Mouse (Mus musculus): ENCODE measurements around the gene Afmid.
A peak's percentile ranks its signal among the peaks of the same experiment; 100 is the strongest.
"Not testable (repeated sequence)": the region's sequence is repeated elsewhere in the genome, so short reads cannot be mapped to it uniquely, and the experiment has no call there.

Gene Afmid

GRCm38 (mm10) chr11:117824060-117824969 lies 1.4 kb upstream of the Afmid start:
- peak; percentile 71 to 82 for DNase-seq (ENCODE audit: low spot score in 2 of 2)

DNA sequence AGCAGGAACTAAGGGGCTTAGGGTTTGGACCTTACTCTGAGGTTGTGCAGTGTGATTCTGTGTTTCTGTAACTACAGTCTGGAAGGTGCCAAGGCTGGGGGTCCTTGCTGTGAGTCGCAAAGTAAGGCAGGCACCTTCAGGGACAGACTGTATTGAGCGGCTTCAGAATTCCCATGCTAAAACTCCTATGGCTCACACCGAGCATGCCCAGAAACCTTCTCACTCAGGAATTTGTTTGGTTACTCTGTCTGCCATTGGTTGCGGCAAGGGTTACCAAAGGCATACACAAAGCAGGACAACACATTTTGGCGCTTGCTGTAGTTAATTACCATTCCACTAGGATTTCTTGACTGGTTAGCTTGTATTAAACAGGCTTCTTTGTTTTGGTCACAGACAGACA lies 440 bp downstream of the Afmid start:
- DNase-seq (ENCODE audit: low spot score in 2 of 2): no peak

DNA sequence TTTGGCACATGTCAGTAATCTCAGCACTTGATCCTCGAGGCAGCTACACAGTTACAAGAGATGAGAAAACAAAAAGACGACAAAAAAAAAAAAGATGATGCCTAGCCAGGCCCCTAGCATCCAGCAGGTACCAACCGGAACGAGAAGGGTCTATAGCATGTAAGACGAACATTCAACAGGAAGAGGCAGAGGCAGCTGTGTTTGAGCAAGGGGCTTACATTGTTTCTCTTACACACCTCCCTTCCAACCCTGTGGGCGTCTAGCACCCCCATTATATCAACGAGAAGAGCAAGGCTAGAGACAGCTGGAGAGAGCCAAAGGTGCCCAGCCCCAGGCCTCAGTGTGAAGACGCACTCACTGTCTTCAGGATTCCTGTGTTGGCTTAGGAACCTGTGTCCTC lies 1.2 kb downstream of the Afmid start:
- no peak for DNase-seq (ENCODE audit: low spot score in 2 of 2)

DNA sequence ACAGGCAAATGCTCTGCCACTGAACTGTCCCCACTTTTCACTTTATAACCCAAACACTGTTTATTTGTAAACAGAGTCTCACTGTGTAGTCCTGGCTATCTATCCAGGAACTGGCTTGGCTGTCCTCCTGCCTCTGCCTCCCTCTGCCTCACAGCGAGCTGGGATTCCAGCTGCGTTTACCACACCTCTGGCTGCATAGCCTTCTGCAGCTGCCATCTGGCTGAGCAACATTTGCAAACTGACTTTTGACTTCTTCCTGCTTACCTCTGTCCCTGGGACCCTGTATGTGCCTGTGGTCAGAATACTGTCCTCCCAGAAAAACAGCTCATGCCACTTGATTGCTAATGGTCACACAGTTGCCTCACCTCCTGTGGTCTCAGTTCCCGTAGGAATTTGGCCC lies 1.7 kb downstream of the Afmid start:
- no peak for DNase-seq (ENCODE audit: low spot score in 2 of 2)

DNA sequence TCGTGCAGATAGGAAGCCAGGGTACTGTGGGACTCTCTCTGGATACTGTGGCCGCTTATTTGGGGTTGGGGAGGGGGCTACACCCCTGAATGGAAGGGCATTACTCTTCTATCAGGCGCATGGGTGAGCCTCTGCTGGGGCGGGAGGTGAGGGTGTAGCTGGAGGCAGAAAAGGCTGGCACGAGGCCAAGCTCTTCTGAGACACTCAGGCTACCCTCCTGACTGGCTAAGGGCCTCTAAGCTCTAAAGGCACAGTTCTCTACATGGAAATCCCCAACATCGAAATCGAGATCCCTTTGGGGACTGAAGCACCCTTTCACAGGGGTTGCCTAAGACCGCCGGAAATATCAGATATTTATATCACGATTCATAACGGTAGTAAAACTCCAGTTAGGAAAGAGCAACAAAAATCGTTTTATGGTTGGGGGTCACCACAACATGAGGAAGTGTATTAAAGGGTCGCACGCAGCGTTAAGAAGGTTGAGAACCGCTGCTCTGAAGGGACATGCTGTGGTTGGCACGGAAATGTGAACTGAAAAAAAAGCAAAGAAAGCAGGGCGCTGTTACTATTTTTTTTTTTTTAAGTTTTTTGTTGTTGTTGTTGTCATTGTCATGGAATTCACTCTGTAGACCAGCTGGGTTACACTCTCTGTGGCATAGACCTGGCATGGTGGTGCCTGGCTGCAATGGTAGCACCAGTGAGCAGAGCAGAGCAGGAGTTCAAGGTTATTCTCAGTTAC lies 2.6 kb downstream of the Afmid start:
- no peak for DNase-seq (ENCODE audit: low spot score in 2 of 2)

- no peak for DNase-seq (ENCODE audit: low spot score in 2 of 2)
Observed at GRCm38 (mm10) chr11:117828888-117829604, 3.3 kb downstream of the Afmid start.

GRCm38 (mm10) chr11:117829671-117830215 lies 4.0 kb downstream of the Afmid start:
- no peak for DNase-seq (ENCODE audit: low spot score in 2 of 2)

DNA sequence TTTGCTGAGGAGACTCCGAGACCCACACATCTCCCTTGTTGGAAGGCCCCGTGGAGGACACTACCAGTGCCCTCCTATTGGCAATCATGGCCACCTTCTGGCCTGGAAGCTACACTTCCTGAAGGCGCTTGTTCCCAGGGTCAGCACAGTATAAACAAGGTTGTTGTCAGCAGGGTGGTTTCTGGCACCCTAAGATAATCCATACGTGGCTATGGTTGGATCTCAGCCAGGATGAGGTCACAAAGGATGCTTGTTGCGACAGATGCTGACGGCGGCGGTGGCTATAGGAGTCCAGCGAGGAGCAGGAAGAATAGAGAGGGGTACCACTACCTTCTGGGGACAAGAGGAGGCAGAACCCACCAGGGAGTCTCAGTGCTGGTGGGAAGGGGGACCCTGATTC lies 4.7 kb downstream of the Afmid start:
- no peak for DNase-seq (ENCODE audit: low spot score in 2 of 2)

GRCm38 (mm10) chr11:117832086-117832969 lies 6.6 kb downstream of the Afmid start:
- DNase-seq (ENCODE audit: low spot score in 2 of 2): peak; percentile 46 to 55

DNA sequence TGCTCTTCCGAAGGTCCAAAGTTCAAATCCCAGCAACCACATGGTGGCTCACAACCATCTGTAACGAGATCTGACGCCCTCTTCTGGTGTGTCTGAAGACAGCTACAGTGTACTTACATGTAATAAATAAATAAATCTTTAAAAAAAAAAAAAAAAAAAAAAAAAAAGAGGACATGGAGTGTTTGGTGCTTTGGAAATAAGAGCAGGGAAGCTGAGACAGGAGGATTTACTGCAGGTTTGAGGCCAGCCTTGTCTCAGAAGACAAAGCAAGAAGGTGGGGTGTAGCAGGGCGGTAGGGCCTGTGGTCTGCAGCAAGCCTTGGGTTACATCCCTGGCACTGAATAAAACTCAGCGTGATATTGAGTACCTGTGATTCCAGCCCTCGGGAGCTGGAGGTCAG lies 7.8 kb downstream of the Afmid start:
- not testable (repeated sequence) for DNase-seq (ENCODE audit: low spot score in 2 of 2)

DNA sequence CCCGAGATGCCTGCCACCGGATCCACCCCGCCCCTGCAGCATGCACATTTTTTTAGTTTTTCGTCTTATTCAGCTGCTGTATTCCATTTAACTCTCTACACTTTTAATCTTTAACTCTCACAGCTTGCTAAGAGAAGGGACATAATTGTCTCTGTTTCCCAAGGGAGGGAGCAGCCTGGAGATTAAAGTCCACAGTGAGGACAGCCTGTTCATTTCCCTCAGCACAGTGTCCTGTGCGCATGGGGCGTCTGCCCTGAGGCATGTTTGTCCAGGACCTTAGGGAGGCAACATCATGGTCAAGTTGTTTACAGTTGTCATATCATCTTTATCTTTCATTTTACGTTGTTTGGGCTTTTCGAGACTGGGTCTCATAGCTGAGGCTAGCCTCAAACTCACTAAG lies 8.4 kb downstream of the Afmid start:
- DNase-seq (ENCODE audit: low spot score in 2 of 2): no peak

DNA sequence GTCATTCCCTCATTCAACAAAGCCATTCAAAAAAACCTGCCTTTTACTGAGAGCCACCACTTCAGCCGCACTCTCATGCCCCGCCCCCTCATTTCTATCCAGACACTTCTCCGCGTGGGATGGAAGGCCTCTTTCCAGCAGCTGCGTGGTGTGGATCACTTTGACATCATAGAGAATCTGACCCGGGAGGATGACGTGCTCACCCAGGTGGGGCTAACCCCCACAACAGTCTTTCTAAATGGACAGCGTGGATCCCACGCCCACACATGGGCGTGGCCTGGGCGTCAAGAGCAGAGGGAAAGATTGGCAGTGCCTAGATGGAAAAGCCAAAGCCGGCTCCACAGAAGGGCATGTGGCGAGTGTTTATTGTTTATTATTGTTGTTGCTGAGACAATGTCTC lies 10.6 kb downstream of the Afmid start:
- DNase-seq (ENCODE audit: low spot score in 2 of 2): no peak

DNA sequence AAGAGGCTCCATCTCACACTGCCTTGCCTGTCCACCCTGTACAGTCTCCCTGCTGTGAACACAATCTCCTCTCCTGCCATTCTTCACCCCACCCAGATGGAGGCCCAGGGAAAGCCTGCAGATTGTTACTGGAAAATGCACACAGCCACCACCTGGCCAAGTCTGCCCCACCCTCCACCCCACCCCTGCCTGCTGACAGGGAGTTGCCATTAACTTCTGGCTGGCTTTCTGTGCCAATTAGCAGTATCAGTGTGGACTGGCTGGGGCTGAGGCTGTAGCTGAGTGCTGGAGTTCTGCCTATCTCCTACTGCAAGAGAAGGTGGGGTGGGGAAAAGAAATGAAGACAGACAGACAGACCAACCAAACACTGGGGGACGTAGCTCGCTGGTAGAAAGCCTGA lies 12.8 kb downstream of the Afmid start:
- DNase-seq (ENCODE audit: low spot score in 2 of 2): no peak

DNA sequence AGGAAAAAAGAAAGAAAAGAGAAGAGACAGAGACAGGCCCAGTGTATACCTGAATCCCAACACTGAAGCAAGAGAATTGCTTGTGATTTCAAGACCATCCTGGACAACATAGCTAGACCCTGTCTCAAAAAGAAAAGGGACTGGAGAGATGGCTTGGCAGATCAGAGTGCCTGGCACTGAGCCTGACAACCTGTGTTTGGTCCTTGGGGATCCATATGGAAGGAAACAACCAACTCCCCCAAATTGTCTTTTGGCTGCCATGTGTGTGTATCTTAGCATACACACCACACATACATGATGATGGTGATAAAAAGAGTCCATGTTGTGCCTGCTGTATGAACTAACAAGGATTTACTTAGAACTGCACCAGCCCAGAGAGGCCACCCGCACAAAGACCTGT lies 13.3 kb downstream of the Afmid start:
- no peak for DNase-seq (ENCODE audit: low spot score in 2 of 2)

DNA sequence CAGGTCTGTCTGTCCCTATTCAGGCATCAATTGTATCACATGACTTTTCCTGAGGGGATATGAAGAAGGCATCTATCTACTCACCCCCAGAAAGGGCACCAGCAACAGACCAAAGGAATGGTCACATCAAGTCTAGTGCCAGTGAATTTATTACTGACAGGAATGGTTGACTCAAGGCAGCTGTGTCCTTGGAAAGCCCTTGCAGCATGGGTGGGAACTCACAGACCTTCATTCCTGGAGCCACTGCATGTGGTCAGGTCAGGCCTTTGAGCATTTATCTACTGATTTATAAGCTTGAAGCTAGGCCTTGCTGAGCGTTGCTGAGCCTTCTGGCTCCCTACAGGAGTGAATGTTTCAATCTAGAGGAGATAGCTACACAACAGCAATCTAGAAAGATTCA lies 15.2 kb downstream of the Afmid start:
- no peak for DNase-seq (ENCODE audit: low spot score in 2 of 2)

- DNase-seq (ENCODE audit: low spot score in 2 of 2): no peak
Observed at GRCm38 (mm10) chr11:117843434-117843833, 17.7 kb downstream of the Afmid start.

DNA sequence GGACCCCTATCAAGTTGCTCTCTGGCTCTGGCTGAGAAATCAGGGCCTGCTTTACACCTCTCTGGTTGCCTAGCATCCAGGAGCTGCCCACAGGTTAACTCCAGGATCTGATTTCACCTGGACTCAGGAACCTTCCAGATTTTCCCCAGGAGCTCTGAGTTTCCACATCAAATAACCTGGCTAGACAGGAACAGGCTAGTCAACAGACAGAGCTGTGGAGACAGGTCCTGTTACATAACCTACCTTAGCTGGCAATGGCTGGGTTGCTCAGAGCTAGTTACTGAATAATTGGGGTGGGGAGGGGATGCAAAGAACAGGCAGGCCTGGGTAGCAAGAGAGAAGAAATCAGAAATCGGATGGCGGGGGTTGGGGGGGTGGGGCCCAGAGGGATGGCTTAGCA lies 19.3 kb downstream of the Afmid start:
- DNase-seq (ENCODE audit: low spot score in 2 of 2): no peak

GRCm38 (mm10) chr11:117845651-117846050 lies 19.9 kb downstream of the Afmid start:
- no peak for DNase-seq (ENCODE audit: low spot score in 2 of 2)

DNA sequence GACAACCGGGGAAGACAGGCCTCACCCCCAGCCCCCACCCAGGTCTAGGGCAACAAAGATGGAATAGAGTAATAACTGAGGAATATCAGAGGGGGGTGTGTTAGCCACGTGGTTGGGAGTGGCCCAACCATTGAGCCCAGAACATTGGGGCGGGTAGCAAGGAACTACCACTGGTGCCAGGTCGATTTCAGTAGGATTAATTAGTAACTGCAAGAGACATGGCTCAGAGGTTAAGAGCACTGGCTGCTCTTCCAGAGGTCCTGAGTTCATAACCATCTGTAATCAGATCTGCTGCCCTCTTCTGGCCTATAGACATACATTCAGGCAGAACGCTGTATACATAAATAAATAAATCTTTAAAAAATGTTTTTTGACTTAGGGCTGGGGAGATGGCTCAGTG lies 20.9 kb downstream of the Afmid start:
- DNase-seq (ENCODE audit: low spot score in 2 of 2): no peak

GRCm38 (mm10) chr11:117847593-117848215 lies 22.0 kb downstream of the Afmid start:
- no peak for DNase-seq (ENCODE audit: low spot score in 2 of 2)
